Mouse (Mus musculus) bone marrow, adult 2 months (tissue): ENCODE results near the gene Vmp1.

Experiments
- CTCF ChIP-seq: fragments of 200-500 bp; IDR thresholded peaks from 2 replicates; pipeline ENCODE4 v1.5.1; 2011; ENCODE audit warnings: low read length, control low read depth; ENCODE audit not compliant: control insufficient read depth, insufficient read depth
- POLR2A ChIP-seq: fragments of 200-500 bp; IDR thresholded peaks from 2 replicates; pipeline ENCODE4 v1.6.1; 2011; ENCODE audit warnings: low read depth, mild to moderate bottlenecking, control low read depth, low read length, borderline replicate concordance; ENCODE audit not compliant: control insufficient read depth

GRCm38 (mm10) chr11:86691956-86692355 lies 8.3 kb upstream of the Vmp1 start:
- no peak for TF ChIP-seq POLR2A
- TF ChIP-seq CTCF = no peak
